Mouse (Mus musculus) C2C12 (cell line): Measurements from ENCODE around the gene Usp21.

ENCODE experiments used
- CEBPB ChIP-seq: IDR thresholded peaks from one replicate; pipeline ENCODE4 v1.6.1; 2011; ENCODE audit warnings: low read depth, mild to moderate bottlenecking, control low read depth, moderate library complexity
- CTCF ChIP-seq: IDR thresholded peaks from one replicate; pipeline ENCODE4 v1.5.1; 2011; ENCODE audit not compliant: control insufficient read depth, insufficient read depth, insufficient read length
- FOSL1 ChIP-seq: IDR thresholded peaks from one replicate; pipeline ENCODE4 v1.8.0; 2011; ENCODE audit warnings: mild to moderate bottlenecking, low read length; ENCODE audit not compliant: poor library complexity, insufficient read depth, severe bottlenecking
- MAX ChIP-seq: IDR thresholded peaks from one replicate; pipeline ENCODE4 v1.6.1; 2011; ENCODE audit warnings: mild to moderate bottlenecking, control low read depth
- MYOD1 ChIP-seq: IDR thresholded peaks from one replicate; pipeline ENCODE4 v1.6.1; 2011; ENCODE audit warnings: low read depth; ENCODE audit not compliant: control insufficient read depth, insufficient read length
- USF1 ChIP-seq: IDR thresholded peaks from one replicate; pipeline ENCODE4 v1.6.1; 2011; ENCODE audit warnings: low read depth, mild to moderate bottlenecking, control low read depth, moderate library complexity

GRCm38 (mm10) chr1:171269848-171270572 is 17.8 kb downstream of the Usp21 start, which contains the start of gene B4galt3:
- TF ChIP-seq CTCF, result no peak
- no peak for TF ChIP-seq MAX
- no peak for TF ChIP-seq USF1
- TF ChIP-seq MYOD1, result no peak
- no peak for TF ChIP-seq FOSL1
- TF ChIP-seq CEBPB, result no peak
